Mouse (Mus musculus) myocyte (in vitro differentiated cells): ENCODE data around the gene Zbtb8os.

Experiments used
- E2F4 ChIP-seq: IDR thresholded peaks from one replicate; pipeline ENCODE4 v1.6.1; 2011; ENCODE audit warnings: mild to moderate bottlenecking, control low read depth, moderate library complexity; ENCODE audit not compliant: insufficient read depth
- MAX ChIP-seq: IDR thresholded peaks from one replicate; pipeline ENCODE4 v1.6.1; 2011; ENCODE audit warnings: low read depth, mild to moderate bottlenecking, control low read depth
- MYOG ChIP-seq, 3 experiments: IDR thresholded peaks; one replicate each; pipeline ENCODE4 v1.6.1; 2011; ENCODE audit warnings: control low read depth in 2 of 3, low read depth in 2 of 3, mild to moderate bottlenecking in 2 of 3; ENCODE audit not compliant: insufficient read length in 2 of 3, control insufficient read depth in 1 of 3, insufficient read depth in 1 of 3
- POLR2A ChIP-seq: IDR thresholded peaks from one replicate; pipeline ENCODE4 v1.6.1; 2011; ENCODE audit warnings: low read depth, mild to moderate bottlenecking, control low read depth, moderate library complexity; ENCODE audit not compliant: insufficient read length
- POLR2AphosphoS2 ChIP-seq: IDR thresholded peaks from one replicate; pipeline ENCODE4 v1.6.1; 2011; ENCODE audit warnings: low read depth, control low read depth; ENCODE audit not compliant: insufficient read length
- TCF12 ChIP-seq: IDR thresholded peaks from one replicate; pipeline ENCODE4 v1.6.1; 2011; ENCODE audit warnings: mild to moderate bottlenecking, control low read depth; ENCODE audit not compliant: poor library complexity, insufficient read depth, severe bottlenecking
- TCF3 ChIP-seq: IDR thresholded peaks from one replicate; pipeline ENCODE4 v1.6.1; 2011; ENCODE audit warnings: low read depth, control low read depth; ENCODE audit not compliant: insufficient read length
- USF1 ChIP-seq: IDR thresholded peaks from one replicate; pipeline ENCODE4 v1.6.1; 2011; ENCODE audit warnings: low read depth, mild to moderate bottlenecking, control low read depth, moderate library complexity

- TF ChIP-seq POLR2AphosphoS2 (no peak), POLR2A (no peak), TCF3 (no peak), USF1 (no peak), E2F4 (no peak), MYOG (IDR thresholded peaks at IDR 0.05; ENCODE audit: control insufficient read depth in 1 of 3, insufficient read depth in 1 of 3, insufficient read length in 2 of 3, low read depth in 2 of 3) (no peak), MAX (no peak), TCF12 (no peak)
These were observed 48.9 kb downstream of the Zbtb8os start for GRCm38 (mm10) chr4:129384440-129384839.
